Mouse (Mus musculus) lung, postnatal 10 days (tissue): ENCODE results near the gene Itga8.

ENCODE experiments used
- DNase-seq: peaks from one replicate; pipeline ENCODE4 v3.0.0; 2021

Gene Itga8

GRCm38 (mm10) chr2:12293458-12293857 lies 8.3 kb downstream of the Itga8 start:
- no peak for DNase-seq

GRCm38 (mm10) chr2:12292023-12292820 lies 9.5 kb downstream of the Itga8 start:
- no peak for DNase-seq

GRCm38 (mm10) chr2:12290235-12290634 lies 11.5 kb downstream of the Itga8 start:
- DNase-seq = no peak

GRCm38 (mm10) chr2:12287831-12288230 lies 13.9 kb downstream of the Itga8 start:
- DNase-seq = no peak

GRCm38 (mm10) chr2:12280664-12281063 lies 21.1 kb downstream of the Itga8 start:
- DNase-seq = no peak

- DNase-seq = no peak
These were observed 22.6 kb downstream of the Itga8 start for GRCm38 (mm10) chr2:12279070-12279612.

- DNase-seq = no peak
These were observed 44.9 kb downstream of the Itga8 start for GRCm38 (mm10) chr2:12256635-12257317.

GRCm38 (mm10) chr2:12255901-12256300 lies 45.8 kb downstream of the Itga8 start:
- DNase-seq = no peak

GRCm38 (mm10) chr2:12235345-12235744 lies 66.4 kb downstream of the Itga8 start:
- DNase-seq = no peak

- DNase-seq = no peak
These were observed 72.0 kb downstream of the Itga8 start for GRCm38 (mm10) chr2:12229721-12230120.

GRCm38 (mm10) chr2:12228335-12228734 lies 73.4 kb downstream of the Itga8 start:
- no peak for DNase-seq

GRCm38 (mm10) chr2:12227243-12227642 lies 74.5 kb downstream of the Itga8 start:
- no peak for DNase-seq

GRCm38 (mm10) chr2:12226367-12226766 lies 75.4 kb downstream of the Itga8 start:
- no peak for DNase-seq

GRCm38 (mm10) chr2:12221671-12222070 lies 80.1 kb downstream of the Itga8 start:
- DNase-seq = peak; percentile 17

GRCm38 (mm10) chr2:12213464-12213790 lies 88.3 kb downstream of the Itga8 start:
- DNase-seq = no peak

- peak; percentile 43 for DNase-seq
These were observed 88.9 kb downstream of the Itga8 start for GRCm38 (mm10) chr2:12212662-12213463.

GRCm38 (mm10) chr2:12208142-12208541 lies 93.6 kb downstream of the Itga8 start:
- no peak for DNase-seq

- DNase-seq = no peak
These were observed 95.4 kb downstream of the Itga8 start for GRCm38 (mm10) chr2:12206353-12206752.

GRCm38 (mm10) chr2:12205875-12206274 lies 95.8 kb downstream of the Itga8 start:
- DNase-seq = no peak

GRCm38 (mm10) chr2:12203231-12203630 lies 98.5 kb downstream of the Itga8 start:
- DNase-seq = no peak

- no peak for DNase-seq
These were observed 103.0 kb downstream of the Itga8 start for GRCm38 (mm10) chr2:12198699-12199098.

- no peak for DNase-seq
These were observed 103.5 kb downstream of the Itga8 start for GRCm38 (mm10) chr2:12198214-12198613.

- no peak for DNase-seq
These were observed 104.0 kb downstream of the Itga8 start for GRCm38 (mm10) chr2:12197711-12198110.
